Mouse (Mus musculus) kidney, postnatal 0 days (tissue): Measurements from ENCODE around the gene Sema6b. TPM values are rescaled to one million over a fixed set of nuclear protein-coding genes. Genes with fewer than 3 reads are reported as not detected.

Experiments
- ATAC-seq: fragments of 200-750 bp; cut with Nextera tagmentation; replicated peaks from 2 replicates; pipeline ENCODE4 v1.8.0; 2017; ENCODE audit warnings: low read depth, moderate number of reproducible peaks, moderate TSS enrichment, moderate library complexity; ENCODE audit not compliant: low FRiP score
- DNase-seq: peaks from one replicate; pipeline ENCODE4 v3.0.0-alpha.2; 2016; ENCODE audit warnings: low spot score
- H3K27ac ChIP-seq: fragments of 300-500 bp; sonication (generic); 2 replicates; pipeline ENCODE4 v1.5.1; 2014; ENCODE audit warnings: mild to moderate bottlenecking
- H3K27me3 ChIP-seq: fragments of 300-500 bp; sonication (generic); 2 replicates; pipeline ENCODE4 v1.6.1; 2014; ENCODE audit warnings: low read length, mixed read lengths; ENCODE audit not compliant: insufficient read depth
- H3K36me3 ChIP-seq: fragments of 300-500 bp; sonication (generic); 2 replicates; pipeline ENCODE4 v1.6.1; 2014; ENCODE audit warnings: low read length, mixed read lengths; ENCODE audit not compliant: insufficient read depth
- H3K4me1 ChIP-seq: fragments of 300-500 bp; sonication (generic); replicated peaks from 2 replicates; pipeline ENCODE4 v1.6.1; 2014; ENCODE audit warnings: antibody characterized with exemption, low read length, mixed read lengths; ENCODE audit not compliant: insufficient read depth
- H3K4me2 ChIP-seq: fragments of 300-500 bp; sonication (generic); 2 replicates; pipeline ENCODE4 v1.6.1; 2014; ENCODE audit warnings: mild to moderate bottlenecking, low read length, moderate library complexity, mixed read lengths
- H3K4me3 ChIP-seq: fragments of 300-500 bp; sonication (generic); replicated peaks from 2 replicates; pipeline ENCODE4 v1.5.1; 2014; ENCODE audit warnings: low read depth, low read length
- H3K9ac ChIP-seq: fragments of 300-500 bp; sonication (generic); 2 replicates; pipeline ENCODE4 v1.6.1; 2014; ENCODE audit warnings: low read depth, low read length
- H3K9me3 ChIP-seq: fragments of 300-500 bp; sonication (generic); replicated peaks from 2 replicates; pipeline ENCODE4 v1.6.1; 2016; ENCODE audit warnings: low read length, inconsistent platforms, mixed read lengths
- CTCF ChIP-seq: IDR thresholded peaks from 2 replicates; pipeline ENCODE4 v1.5.1; 2016; ENCODE audit warnings: antibody characterized with exemption, low read depth, mild to moderate bottlenecking, moderate library complexity
- WGBS: fragments of 180-500 bp; shearing (Covaris S2); extraction: QIAGEN DNeasy Blood & Tissue Kit; methylation state at CpG from one replicate; pipeline ENCODE4 v1.1.7; 2014; 5-methylcytosine and 5-hydroxymethylcytosine counted together
- polyA plus RNA-seq: library from polyadenylated mRNA; unstranded; fragments of >200 nt; fragmentation: Nextera tagmentation; extraction: Ambion mirVana; gene quantifications from 2 replicates; pipeline ENCODE4 v1.2.1, GENCODE M21; 2015

The Sema6b gene
- polyA plus RNA-seq, 1 experiment from 2014 or later = 1.2 TPM

- no peaks in the 10 kb centered on the region for H3K9me3 ChIP-seq
- 0 out of 2 replicates have a peak overlapping the region, but pooled peaks have one; percentile 32 for H3K4me3 ChIP-seq
- DNase-seq (no peak), ATAC-seq (no peak)
- peak overlapping the region; percentile 60 for H3K4me2 ChIP-seq
- H3K27me3 ChIP-seq = no peaks in the 10 kb centered on the region
- H3K4me1 ChIP-seq = peaks cover 5% of the 10 kb centered on the region
- no peaks in the 10 kb centered on the region for H3K36me3 ChIP-seq
- H3K27ac ChIP-seq = no peak overlapping the region
- TF ChIP-seq CTCF = no peak
- no peak overlapping the region for H3K9ac ChIP-seq
- 66% methylated on average over 6 of the region's 6 CpGs for WGBS
Measured at GRCm38 (mm10) chr17:56163523-56164102, 23.5 kb upstream of the Sema6b start.

- peak; percentile 97 for ATAC-seq
- 1% methylated on average over 30 of the region's 30 CpGs for WGBS
- H3K9me3 ChIP-seq = no peaks in the 10 kb centered on the region
- H3K9ac ChIP-seq = peak within 1 kb of the TSS; percentile 20; the same call in 1 of the 2 replicates
- peaks cover 5% of the 10 kb centered on the region for H3K4me1 ChIP-seq
- H3K36me3 ChIP-seq = no peaks in the 10 kb centered on the region
- H3K4me2 ChIP-seq = peak within 1 kb of the TSS; percentile 60
- peaks cover 10% of the 10 kb centered on the region; the same call in 1 of the 2 replicates for H3K27me3 ChIP-seq
- peak within 1 kb of the TSS; percentile 32 for H3K4me3 ChIP-seq
- no peak within 1 kb of the TSS for H3K27ac ChIP-seq
- no peak for TF ChIP-seq CTCF
- peak; percentile 97 for DNase-seq
Measured at GRCm38 (mm10) chr17:56162231-56162774, 22.2 kb upstream of the Sema6b start, which contains the start of gene Tnfaip8l1. Gene Tnfaip8l1, plus strand, starts transcription at chr17:56162477.

GRCm38 (mm10) chr17:56159729-56160128 lies 19.6 kb upstream of the Sema6b start:
- TF ChIP-seq CTCF = peak; percentile 92
- peak; percentile 23; the same call in 1 of the 2 replicates for ATAC-seq
- H3K4me2 ChIP-seq = no peak overlapping the region
- no peaks in the 10 kb centered on the region for H3K9me3 ChIP-seq
- peaks cover 5% of the 10 kb centered on the region for H3K4me1 ChIP-seq
- no peak overlapping the region for H3K4me3 ChIP-seq
- peak; percentile 79 for DNase-seq
- H3K27me3 ChIP-seq = peaks cover 10% of the 10 kb centered on the region; the same call in 1 of the 2 replicates
- no peak overlapping the region for H3K27ac ChIP-seq
- H3K9ac ChIP-seq = no peak overlapping the region
- 5% methylated on average over 9 of the region's 9 CpGs for WGBS
- H3K36me3 ChIP-seq = no peaks in the 10 kb centered on the region

- H3K4me1 ChIP-seq = no peaks in the 10 kb centered on the region
- no peak overlapping the region for H3K4me2 ChIP-seq
- no peak for TF ChIP-seq CTCF
- no peaks in the 10 kb centered on the region for H3K36me3 ChIP-seq
- peak; percentile 59 for DNase-seq
- ATAC-seq = peak; percentile 70
- no peaks in the 10 kb centered on the region for H3K9me3 ChIP-seq
- WGBS = 26% methylated on average over 9 of the region's 9 CpGs
- H3K9ac ChIP-seq = no peak overlapping the region
- H3K4me3 ChIP-seq = no peak overlapping the region
- H3K27ac ChIP-seq = no peak overlapping the region
- peaks cover 27% of the 10 kb centered on the region for H3K27me3 ChIP-seq
Measured at GRCm38 (mm10) chr17:56153643-56154042, 13.5 kb upstream of the Sema6b start.

GRCm38 (mm10) chr17:56149897-56150296 lies 9.8 kb upstream of the Sema6b start:
- Histone ChIP-seq H3K4me2 (no peak overlapping the region), H3K4me3 (no peak overlapping the region), H3K4me1 (no peaks in the 10 kb centered on the region), H3K9me3 (no peaks in the 10 kb centered on the region), H3K36me3 (no peaks in the 10 kb centered on the region), H3K27me3 (peaks cover 27% of the 10 kb centered on the region), H3K27ac (no peak overlapping the region), H3K9ac (no peak overlapping the region)
- ATAC-seq = no peak
- WGBS = 53% methylated on average over 2 of the region's 2 CpGs
- no peak for TF ChIP-seq CTCF
- DNase-seq = no peak

- H3K4me3 ChIP-seq = peak overlapping the region; percentile 7; the same call in 1 of the 2 replicates
- ATAC-seq (no peak; the same call in 1 of the 2 replicates), DNase-seq (no peak)
- H3K4me2 ChIP-seq = peak overlapping the region; percentile 42
- H3K27me3 ChIP-seq = peaks cover 28% of the 10 kb centered on the region
- 0 out of 2 replicates have a peak overlapping the region, but pooled peaks have one; percentile 27 for H3K9ac ChIP-seq
- WGBS = 2% methylated on average over 28 of the region's 30 CpGs
- no peak overlapping the region for H3K27ac ChIP-seq
- no peak for TF ChIP-seq CTCF
- no peaks in the 10 kb centered on the region for H3K36me3 ChIP-seq
- no peaks in the 10 kb centered on the region for H3K9me3 ChIP-seq
- H3K4me1 ChIP-seq = no peaks in the 10 kb centered on the region
Measured at GRCm38 (mm10) chr17:56148790-56149618, 8.9 kb upstream of the Sema6b start.
